Mouse (Mus musculus) spleen, adult 2 months (tissue): Measurements from ENCODE around the gene Cmc2. TPM values are rescaled to one million over a fixed set of nuclear protein-coding genes. Genes with fewer than 3 reads are reported as not detected.
A peak's percentile ranks its signal among the peaks of the same experiment; 100 is the strongest.

Source experiments
- DNase-seq, 2 experiments: peaks; one replicate each; pipeline versions ENCODE4 v3.0.0 to v3.0.0-alpha.2; 2012 to 2021; ENCODE audit warnings: low spot score in 2 of 2, low read depth in 1 of 2
- H3K27ac ChIP-seq: fragments of 200-500 bp; 2 replicates; pipeline ENCODE4 v1.5.1; 2012; ENCODE audit warnings: low read length, inconsistent platforms; ENCODE audit not compliant: insufficient read depth
- H3K27me3 ChIP-seq: fragments of 200-500 bp; 2 replicates; pipeline ENCODE4 v1.6.1; 2012; ENCODE audit warnings: mild to moderate bottlenecking, moderate library complexity, low read length, inconsistent platforms; ENCODE audit not compliant: control insufficient read depth, insufficient read depth
- H3K36me3 ChIP-seq: fragments of 200-500 bp; 2 replicates; pipeline ENCODE4 v1.6.1; 2012; ENCODE audit warnings: mild to moderate bottlenecking, low read length, inconsistent platforms; ENCODE audit not compliant: control insufficient read depth, insufficient read depth
- H3K4me1 ChIP-seq: fragments of 200-500 bp; 2 replicates; pipeline ENCODE4 v1.6.1; 2011; ENCODE audit warnings: inconsistent platforms; ENCODE audit not compliant: control insufficient read depth, insufficient read depth, insufficient read length
- H3K4me3 ChIP-seq: fragments of 200-500 bp; 2 replicates; pipeline ENCODE4 v1.5.1; 2011; ENCODE audit warnings: mild to moderate bottlenecking, inconsistent platforms; ENCODE audit not compliant: insufficient read depth, insufficient read length; ENCODE audit errors: extremely low read depth
- CTCF ChIP-seq: fragments of 200-500 bp; IDR thresholded peaks from 2 replicates; pipeline ENCODE4 v1.5.1; 2011; ENCODE audit warnings: mild to moderate bottlenecking, inconsistent platforms; ENCODE audit not compliant: insufficient read depth, insufficient read length, insufficient replicate concordance; ENCODE audit errors: extremely low read depth
- POLR2A ChIP-seq: fragments of 200-500 bp; IDR thresholded peaks from 2 replicates; pipeline ENCODE4 v1.6.1; 2011; ENCODE audit warnings: low read depth, low read length, inconsistent platforms
- WGBS: fragments of 180-500 bp; shearing (Covaris S2); methylation state at CpG from one replicate; pipeline ENCODE4 v1.1.7; 2018; 5-methylcytosine and 5-hydroxymethylcytosine counted together
- polyA plus RNA-seq: library from polyadenylated mRNA; depleted of rRNA; stranded (reverse); fragments of >200 nt; gene quantifications from 2 replicates; pipeline ENCODE4 v1.2.3, GENCODE M21; 2012

The Cmc2 gene
- polyA plus RNA-seq, 1 experiment: 3.4 TPM

- Histone ChIP-seq H3K27me3 (no peaks in the 10 kb centered on the region), H3K4me3 (no peak overlapping the region), H3K4me1 (peaks cover 16% of the 10 kb centered on the region)
These were observed 21.2 kb upstream of the Cmc2 start for GRCm38 (mm10) chr8:116942284-116943058.

GRCm38 (mm10) chr8:116935506-116935905 is 14.3 kb upstream of the Cmc2 start:
- Histone ChIP-seq H3K27me3 (no peaks in the 10 kb centered on the region), H3K27ac (no peak overlapping the region), H3K4me1 (no peaks in the 10 kb centered on the region), H3K4me3 (no peak overlapping the region), H3K36me3 (no peaks in the 10 kb centered on the region)
- DNase-seq: no peak
- no peak for TF ChIP-seq POLR2A
- TF ChIP-seq CTCF: no peak
- 84% methylated on average over 6 of the region's 6 CpGs for WGBS

More at GRCm38 (mm10) chr8:116942284-116943058, 21.2 kb upstream of the Cmc2 start:
- H3K36me3 ChIP-seq: no peaks in the 10 kb centered on the region
- no peak for DNase-seq
- H3K27ac ChIP-seq: no peak overlapping the region
- no peak for TF ChIP-seq POLR2A
- TF ChIP-seq CTCF: no peak
- WGBS: 77% methylated on average over 12 of the region's 12 CpGs

- no peak for DNase-seq
- H3K36me3 ChIP-seq: no peaks in the 10 kb centered on the region
- no peak for TF ChIP-seq POLR2A
- no peak for TF ChIP-seq CTCF
- no peaks in the 10 kb centered on the region for H3K27me3 ChIP-seq
- 96% methylated on average over 4 of the region's 4 CpGs for WGBS
- H3K4me3 ChIP-seq: no peak overlapping the region
- no peak overlapping the region for H3K27ac ChIP-seq
- H3K4me1 ChIP-seq: no peaks in the 10 kb centered on the region
These were observed 13.7 kb upstream of the Cmc2 start for GRCm38 (mm10) chr8:116934976-116935375.

- 95% methylated on average over 5 of the region's 5 CpGs for WGBS
- H3K4me1 ChIP-seq: no peaks in the 10 kb centered on the region; the same call in 1 of the 2 replicates
- H3K4me3 ChIP-seq: no peak overlapping the region
- H3K36me3 ChIP-seq: no peaks in the 10 kb centered on the region
- no peaks in the 10 kb centered on the region for H3K27me3 ChIP-seq
- no peak for TF ChIP-seq CTCF
- TF ChIP-seq POLR2A: no peak
- no peak overlapping the region for H3K27ac ChIP-seq
- no peak for DNase-seq
These were observed 7.3 kb upstream of the Cmc2 start for GRCm38 (mm10) chr8:116928588-116928987.

- no peak overlapping the region for H3K4me3 ChIP-seq
- no peaks in the 10 kb centered on the region; the same call in 1 of the 2 replicates for H3K4me1 ChIP-seq
- no peaks in the 10 kb centered on the region for H3K27me3 ChIP-seq
- H3K36me3 ChIP-seq: no peaks in the 10 kb centered on the region
- TF ChIP-seq POLR2A (no peak), CTCF (peak; percentile 61; the same call in 1 of the 2 replicates)
- WGBS: 89% methylated on average over 9 of the region's 9 CpGs
- H3K27ac ChIP-seq: no peak overlapping the region
- DNase-seq: peak in 1 of 2 experiments; percentile 54
These were observed 6.6 kb upstream of the Cmc2 start for GRCm38 (mm10) chr8:116927880-116928279.

- Histone ChIP-seq H3K4me3 (no peak overlapping the region), H3K27ac (no peak overlapping the region), H3K36me3 (no peaks in the 10 kb centered on the region), H3K27me3 (no peaks in the 10 kb centered on the region), H3K4me1 (no peaks in the 10 kb centered on the region; the same call in 1 of the 2 replicates)
- TF ChIP-seq CTCF (no peak), POLR2A (no peak)
- 53% methylated on average over 8 of the region's 8 CpGs for WGBS
- DNase-seq: no peak
These were observed 2.3 kb upstream of the Cmc2 start for GRCm38 (mm10) chr8:116923526-116923925.

- Histone ChIP-seq H3K27me3 (no peaks in the 10 kb centered on the region), H3K36me3 (no peaks in the 10 kb centered on the region), H3K27ac (peak overlapping the region; percentile 12; the same call in 1 of the 2 replicates), H3K4me3 (peak overlapping the region; percentile 97), H3K4me1 (no peaks in the 10 kb centered on the region; the same call in 1 of the 2 replicates)
- TF ChIP-seq CTCF (no peak), POLR2A (no peak)
- 30% methylated on average over 17 of the region's 17 CpGs for WGBS
- no peak for DNase-seq
These were observed 954 bp upstream of the Cmc2 start for GRCm38 (mm10) chr8:116922060-116922757.
